Mouse (Mus musculus) right cerebral cortex, postnatal 10 days (tissue): ENCODE data around the gene Erc1.
"Not testable (repeated sequence)": the region's sequence is repeated elsewhere in the genome, so short reads cannot be mapped to it uniquely, and the experiment has no call there.

ENCODE experiments used
- DNase-seq, 2 experiments: peaks; one replicate each; pipeline ENCODE4 v3.0.0; 2021; ENCODE audit warnings: low spot score in 2 of 2

Gene Erc1

DNA sequence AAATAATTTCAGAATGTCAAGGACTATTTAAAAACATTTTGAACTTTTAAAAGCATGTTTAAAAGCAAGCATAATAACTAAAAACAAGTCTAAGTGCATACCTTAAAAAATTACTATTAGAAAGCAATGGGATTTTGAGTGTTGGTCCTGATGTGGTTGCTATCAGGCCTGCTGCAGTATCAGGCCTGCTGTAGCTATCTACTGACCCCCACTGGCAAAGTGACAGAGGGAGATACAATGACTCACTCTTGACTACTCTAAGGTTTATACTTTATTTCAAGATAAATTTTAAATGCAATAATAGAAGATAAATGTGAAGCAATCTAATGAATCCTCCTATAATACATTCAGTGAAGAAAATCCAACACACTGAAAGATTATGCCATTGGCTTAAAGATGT, 138.4 kb downstream of the Erc1 start:
- DNase-seq: no peak

DNA sequence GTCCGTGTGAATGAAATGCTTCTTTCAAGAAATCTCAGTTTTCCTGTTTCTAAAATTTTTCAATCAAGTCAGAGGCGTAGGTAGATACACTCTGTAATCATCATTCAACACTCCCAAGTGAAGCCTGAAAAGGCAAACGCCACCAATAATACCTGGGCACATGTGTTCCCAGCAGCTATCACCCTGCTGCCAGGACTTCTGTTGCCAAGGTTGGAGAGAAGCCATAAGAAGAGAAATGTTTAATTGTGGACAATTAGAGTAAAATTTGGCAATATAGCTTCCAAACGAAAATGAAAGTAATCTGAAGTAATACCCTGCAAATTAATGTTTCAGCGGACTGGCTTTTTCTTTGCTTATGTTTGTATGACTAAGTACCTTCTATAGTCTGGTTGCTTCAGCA, 140.1 kb downstream of the Erc1 start:
- DNase-seq: no peak

DNA sequence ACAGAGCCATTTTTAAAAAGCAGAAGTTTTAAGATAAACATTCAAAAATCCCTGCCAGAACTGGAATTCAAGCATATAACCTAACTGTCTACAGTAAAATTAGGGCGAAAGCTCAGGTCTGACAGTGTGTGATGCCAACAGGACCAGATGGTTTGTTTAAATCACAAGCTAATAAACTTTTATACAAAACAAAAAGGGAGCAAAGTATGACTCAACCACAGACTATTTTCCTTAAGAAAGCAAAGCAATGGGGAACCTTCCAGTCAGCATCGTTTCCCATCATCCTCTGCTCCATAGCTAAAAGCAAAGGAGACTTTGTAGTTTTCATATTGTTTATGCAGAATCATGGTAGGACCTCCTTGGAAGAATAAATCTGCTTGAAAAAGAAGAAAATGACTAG, 143.1 kb downstream of the Erc1 start:
- no peak for DNase-seq

DNA sequence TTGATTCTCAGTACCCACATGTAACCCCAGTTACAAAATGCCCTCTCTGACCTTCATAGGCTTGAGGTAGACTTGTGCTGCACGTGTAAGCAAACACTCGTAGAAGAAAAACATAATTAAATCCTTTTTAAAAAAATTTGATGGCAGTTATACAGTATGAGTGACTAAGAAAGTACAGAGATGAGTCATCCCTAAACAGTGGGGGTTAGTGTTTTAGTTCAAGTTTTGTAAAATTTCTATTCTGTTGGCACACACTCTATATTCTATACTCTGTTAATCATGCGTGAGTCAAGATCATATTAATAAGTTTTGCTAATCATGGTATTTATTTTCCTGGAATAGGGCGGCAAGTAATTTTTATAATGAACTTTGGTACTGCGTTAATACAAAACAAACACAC, 155.2 kb downstream of the Erc1 start:
- DNase-seq: no peak

DNA sequence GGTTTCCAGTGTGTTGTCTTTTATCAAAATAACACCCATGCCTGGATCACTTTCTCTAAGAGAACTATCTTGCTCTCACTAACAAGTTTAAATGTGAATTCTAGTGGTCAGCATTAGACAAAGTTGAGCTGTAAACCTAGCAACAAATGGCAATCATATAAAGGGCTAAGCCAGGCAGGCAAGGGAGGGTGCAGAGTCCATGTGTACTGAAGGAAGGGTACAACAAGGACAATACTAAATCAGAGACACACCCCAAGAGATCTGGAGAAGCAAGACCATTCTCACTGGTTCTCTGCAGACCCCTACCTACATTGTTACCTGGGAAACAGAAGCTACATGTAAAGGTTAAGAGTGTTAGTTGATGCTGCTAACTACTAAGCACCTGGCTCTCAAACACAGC, 161.5 kb downstream of the Erc1 start:
- DNase-seq: no peak

DNA sequence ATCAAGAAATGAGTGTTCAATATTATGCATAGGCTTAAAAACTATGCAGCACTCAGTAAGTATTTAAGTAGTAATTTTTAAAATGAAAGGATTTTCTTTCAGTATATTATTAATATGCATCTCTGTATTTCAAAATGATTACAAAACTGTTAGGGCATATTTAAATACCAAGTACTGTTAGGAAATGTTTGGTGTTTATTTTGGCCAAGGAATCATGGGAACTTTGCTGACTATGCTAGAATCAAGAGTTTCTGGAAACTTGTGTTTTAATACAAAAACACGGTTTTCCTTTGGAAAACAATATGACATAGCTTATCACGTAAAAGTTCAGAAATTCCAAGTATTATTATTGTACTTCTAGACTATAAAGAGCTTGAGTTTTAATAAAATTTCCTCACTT, 167.2 kb downstream of the Erc1 start:
- no peak for DNase-seq

DNA sequence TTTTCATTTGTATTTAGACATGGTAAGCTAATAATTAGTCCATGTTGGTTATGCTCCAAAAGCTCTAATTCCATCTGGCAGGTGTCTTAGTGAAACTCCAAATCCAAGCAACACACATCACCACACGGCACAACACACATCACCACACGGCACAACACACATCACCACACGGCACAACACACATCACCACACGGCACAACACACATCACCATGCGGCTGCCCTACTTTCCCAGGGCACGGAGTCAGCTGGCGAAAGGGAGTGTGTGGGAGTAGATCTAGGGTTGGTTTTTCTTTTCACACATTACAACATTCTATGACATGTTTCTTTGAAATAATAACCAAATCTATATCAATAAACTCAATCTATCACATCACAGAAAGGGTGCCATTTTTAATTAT, 173.2 kb downstream of the Erc1 start:
- DNase-seq: no peak

DNA sequence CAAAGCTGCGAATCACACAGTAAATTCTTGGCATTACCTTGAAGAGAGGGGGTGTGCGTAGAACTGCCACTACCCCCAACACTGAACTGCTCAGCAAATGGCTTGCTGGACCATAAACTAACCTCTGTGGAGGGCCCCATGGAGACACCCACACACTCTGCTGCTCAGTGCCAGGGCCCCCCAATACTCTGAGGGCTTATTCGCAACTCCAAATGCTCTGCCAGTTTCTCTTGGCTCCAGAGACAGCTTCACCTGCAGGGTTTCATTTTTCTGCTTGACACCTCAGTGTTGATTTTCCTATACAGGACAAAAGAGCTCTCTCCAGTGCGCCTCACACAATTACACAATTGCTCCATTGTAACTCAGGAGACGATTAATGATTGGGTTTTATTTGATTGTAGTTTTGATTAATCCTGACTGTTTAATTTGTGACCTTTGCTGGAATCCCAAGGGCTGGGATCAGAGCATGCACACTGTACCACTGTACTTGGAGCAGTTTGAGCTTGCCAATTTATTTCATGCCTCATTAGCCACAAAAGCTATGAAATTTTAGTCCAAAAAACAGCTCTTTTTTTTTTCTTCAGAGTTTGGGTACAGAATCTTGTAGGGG, 173.7 kb downstream of the Erc1 start:
- no peak for DNase-seq

DNA sequence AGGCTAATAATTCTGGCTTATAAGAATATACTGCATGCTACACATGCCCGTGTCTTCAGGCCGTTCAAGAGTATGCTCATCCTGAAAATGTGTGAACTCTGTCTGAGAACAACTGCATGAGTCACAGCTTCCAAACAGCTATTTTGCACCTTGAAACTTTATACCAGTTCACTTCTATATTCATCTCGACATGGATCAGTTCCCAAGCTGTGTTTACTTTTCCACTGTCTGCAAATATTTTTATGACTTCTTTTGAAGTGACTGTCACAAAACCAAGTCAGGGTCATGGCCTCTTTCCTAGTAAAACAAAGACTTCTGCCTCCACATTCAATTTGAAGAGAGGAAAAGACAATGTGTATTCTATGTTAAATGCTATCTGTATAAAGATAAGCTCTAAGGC, 178.2 kb downstream of the Erc1 start:
- no peak for DNase-seq

DNA sequence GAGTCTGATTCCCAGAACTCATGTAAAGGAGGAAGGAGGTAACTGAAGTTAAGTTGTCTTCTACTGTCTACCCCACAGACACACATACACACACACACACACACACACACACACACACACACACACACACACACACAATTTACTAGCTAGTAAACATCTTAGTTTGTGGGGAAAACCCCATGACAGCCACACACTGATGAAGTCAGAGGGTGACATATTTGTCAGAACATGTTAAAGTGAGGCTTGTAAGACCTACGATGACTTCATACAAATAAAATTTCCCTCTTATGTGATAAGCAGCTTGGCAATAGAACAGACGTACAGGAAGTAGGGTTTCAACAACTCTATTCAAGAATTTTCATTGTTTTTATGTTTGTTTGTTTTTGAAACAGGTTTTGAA, 185.0 kb downstream of the Erc1 start:
- no peak for DNase-seq

DNA sequence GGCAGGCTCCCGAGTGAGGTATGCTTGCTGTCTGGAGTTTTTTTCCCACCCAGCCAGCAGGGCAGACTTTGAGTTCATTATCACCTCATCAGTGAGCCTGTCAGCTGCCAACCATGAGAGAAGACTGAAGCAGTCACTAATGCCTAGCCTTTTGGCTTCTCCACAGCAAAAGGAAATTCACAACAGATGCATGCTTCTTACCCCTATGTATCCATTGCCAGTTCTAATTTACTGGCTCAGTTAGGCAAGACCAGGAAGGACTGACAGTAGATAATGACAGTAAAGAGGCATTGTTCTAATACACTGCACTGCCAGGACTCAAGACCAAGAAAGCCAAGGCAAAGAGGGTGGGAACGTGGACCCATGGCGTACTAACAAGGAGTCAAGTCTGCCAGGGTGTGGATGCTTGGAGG, 186.9 kb downstream of the Erc1 start:
- no peak for DNase-seq

DNA sequence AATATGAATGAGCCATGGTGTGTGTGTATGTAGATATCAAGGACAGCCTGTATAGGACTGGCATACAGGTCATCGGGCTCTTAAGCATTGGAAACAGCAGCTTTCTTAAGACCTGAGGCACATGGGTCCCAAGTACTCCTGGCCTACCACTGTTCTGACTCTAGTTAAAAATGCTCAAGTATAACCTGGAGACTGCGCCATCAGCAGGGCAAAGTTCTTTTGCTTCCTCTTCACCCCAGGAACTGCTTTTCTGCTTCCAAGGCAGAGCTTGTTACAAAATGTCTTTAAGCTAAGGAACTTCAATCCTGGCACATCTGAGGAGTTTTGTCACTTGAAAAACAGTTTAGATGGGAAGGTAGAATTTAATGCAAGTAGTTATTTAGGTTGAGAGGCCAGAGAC, 189.5 kb downstream of the Erc1 start:
- no peak for DNase-seq

DNA sequence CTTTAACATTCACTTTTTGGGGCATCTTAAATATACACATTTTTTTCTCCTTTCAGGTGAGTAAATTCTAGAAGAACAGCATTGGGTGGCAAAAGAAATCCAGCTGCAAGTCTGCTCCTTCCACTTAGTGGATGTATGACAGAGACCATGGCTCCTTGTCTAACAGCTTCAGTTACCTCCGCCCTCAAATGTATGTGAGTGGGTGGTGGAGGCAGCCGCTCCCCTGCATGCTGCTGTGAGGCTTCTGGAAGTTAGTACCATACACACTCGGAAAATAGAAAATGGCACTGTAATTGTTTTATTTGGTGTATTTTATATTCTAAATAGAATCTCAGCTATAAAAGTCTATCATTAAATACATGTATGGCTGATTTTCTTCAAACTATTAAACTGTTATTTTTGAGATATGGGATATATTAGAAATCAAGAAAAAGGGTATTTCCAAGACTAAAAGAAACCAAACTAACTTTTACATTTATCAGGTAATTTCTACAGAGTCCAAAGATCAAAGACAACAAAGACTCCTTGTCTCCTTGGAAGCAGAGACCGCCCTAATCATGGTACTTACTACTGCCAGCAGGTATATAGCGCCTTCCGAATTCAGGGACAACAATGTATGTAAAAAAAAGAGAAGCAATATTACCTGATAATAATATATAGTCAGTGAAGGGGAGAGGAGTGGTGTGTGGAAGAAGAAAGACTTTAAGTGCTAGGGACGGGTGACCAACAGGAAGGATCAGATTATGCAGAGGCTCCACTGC, 190.4 kb downstream of the Erc1 start:
- no peak for DNase-seq

DNA sequence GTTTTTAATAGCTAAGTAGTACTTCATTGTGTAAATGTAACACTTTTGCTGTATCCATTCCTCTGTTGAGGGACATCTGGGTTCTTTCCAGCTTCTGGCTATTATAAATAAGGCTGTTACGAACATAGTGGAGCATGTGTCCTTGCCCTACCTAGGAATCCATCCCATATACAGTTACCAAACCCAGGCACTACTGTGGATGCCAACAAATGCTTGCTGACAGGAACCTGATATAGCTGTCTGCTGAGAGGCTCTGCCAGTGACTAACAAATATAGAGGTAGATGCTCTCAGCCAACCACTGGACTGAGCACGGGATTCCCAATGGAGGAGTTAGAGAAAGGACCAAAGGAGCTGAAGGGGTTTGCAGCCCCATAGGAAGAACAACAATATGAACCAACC, 193.2 kb downstream of the Erc1 start:
- not testable (repeated sequence) for DNase-seq

DNA sequence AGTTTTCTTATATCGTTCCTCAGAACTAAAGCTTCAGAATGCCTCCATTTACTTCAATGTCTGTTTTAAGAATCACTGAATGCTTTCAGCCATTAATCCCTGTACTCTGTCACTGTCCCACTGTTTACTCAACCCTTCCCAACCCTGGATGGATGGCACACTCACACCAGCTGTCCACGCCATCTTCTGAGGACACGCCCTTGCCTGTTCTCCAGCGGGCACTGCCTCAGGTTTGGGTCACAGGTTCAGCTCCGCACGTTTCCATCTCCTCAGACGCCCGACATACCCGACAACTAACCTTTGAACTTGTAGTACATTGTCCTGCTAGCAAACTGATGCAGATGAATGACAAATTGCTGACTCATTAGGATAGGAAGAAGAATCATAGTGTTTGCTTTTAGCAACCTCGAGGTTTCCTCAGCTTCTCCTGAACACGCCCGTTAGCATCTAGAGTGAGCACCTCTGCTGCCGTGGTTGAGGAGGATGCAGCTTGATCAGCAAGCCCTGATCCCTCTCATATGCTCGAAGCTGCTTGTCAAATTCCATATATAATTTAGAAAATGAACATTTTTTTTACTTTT, 204.0 kb downstream of the Erc1 start:
- DNase-seq: no peak

DNA sequence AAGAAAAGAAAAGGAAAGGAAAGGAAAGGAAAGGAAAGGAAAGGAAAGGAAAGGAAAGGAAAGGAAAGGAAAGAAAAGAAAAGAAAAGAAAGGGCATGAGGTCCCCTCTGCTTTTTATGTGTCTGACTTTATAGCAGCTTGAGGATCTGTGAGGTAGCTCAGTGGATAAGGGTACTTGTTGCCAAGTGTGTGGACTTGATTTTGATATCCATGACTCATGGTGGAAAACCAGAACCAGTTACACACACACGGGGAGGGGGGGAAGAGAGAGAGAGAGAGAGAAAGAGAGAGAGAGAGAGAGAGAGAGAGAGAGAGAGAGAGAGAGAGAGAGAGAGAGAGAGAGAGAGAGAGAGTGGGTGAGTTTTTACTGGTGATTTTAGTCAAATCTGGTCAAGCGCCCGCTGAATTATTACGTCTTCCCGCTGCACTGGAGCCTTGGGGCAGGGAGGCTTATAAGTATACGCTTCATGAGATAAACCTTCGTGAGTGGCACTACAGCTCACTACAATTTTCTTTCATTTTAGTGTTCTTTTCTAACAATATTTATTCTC, 204.7 kb downstream of the Erc1 start:
- DNase-seq: no peak

DNA sequence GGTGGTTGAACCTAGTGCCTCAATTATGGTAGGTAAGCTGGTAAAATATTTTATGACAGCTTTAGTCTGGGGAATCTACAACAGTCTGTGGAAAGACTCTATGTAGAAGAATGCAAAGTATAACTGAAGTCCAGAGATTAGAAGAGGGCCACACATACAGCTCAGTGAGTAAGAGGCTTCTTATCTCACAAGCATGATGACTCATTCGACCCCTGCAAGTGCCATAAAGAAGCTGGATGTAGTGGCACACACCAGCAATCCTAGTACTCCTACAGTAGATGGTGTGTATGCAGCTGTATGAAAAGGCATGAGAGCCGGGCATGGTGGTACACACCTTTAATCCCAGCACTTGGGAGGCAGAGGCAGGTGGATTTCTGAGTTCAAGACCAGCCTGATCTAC, 205.2 kb downstream of the Erc1 start:
- no peak for DNase-seq

DNA sequence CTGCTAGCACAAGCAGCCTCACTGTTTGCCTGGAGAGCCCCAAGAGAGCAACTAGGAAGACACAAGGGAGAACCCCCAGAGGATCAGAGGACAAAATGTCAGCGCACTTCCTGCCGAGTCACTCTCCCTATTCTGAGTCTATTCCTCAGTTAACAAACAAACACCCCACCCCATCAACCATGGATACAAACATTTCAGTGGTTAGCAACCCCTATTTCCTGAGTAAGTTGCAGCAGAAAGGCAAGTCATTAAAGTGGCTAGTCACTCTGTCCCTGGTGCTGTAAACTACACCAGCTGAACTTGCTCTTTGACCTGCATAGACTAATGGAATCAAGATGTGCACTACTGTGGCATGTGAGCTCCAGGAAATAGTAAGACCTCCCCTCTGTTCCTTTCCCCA, 212.3 kb downstream of the Erc1 start:
- no peak for DNase-seq

DNA sequence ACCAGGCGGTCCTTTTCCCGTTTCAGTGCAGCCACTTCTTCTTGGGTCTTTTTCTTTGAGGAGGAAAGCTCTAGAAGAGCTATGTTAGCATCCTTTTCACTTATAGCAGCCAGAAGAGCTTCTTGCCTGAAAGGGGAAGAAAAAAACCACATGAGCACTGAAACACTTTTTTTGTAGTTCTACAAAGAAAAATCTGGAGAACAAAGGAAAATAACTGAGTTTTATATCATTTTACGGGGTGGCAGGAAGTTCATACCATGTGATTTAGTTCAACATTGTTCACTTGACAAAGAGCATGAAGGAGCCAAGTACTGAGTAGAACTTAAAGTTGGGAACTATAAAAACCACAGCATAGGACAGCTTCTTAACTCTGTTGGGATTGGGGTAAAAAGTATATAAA, 217.3 kb downstream of the Erc1 start:
- no peak for DNase-seq

DNA sequence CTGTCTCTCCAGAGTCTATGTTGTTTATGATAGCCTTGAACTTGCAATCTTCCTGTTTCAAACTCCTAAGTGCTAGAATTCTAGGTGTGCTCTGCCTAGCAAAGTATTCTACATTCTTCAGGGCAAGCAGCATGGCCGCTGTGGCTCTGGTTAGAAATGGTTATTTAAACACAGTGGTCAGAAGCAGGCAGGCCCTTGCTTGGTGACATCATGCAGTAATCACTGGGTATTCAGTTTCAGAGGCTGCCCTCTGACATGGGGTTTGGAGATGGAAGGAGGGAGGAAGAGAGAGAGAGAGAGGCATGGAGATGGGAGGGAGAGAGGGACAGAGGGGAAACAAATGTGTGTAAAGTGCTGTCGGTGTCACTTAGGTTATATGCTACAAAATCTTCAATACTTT, 246.6 kb downstream of the Erc1 start:
- DNase-seq: no peak

DNA sequence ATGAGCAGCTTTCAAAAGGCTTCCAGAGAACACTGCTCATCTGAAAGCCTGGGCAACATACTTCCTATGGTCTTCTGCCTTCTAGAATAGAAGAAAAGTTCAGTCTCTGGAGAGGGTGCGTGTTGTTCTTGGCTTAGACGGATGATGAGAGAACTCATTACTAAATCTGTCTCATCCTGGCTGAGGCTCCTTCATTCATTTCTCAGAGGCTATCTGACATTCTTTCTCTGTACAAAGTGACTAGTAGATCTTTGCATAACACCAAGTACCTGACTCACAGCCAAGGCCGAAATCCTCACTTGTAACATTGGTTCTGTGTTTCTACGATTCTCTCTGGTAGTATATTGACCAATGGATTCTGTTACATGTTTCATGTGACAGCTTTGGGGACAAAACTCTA, 252.5 kb downstream of the Erc1 start:
- DNase-seq: no peak

DNA sequence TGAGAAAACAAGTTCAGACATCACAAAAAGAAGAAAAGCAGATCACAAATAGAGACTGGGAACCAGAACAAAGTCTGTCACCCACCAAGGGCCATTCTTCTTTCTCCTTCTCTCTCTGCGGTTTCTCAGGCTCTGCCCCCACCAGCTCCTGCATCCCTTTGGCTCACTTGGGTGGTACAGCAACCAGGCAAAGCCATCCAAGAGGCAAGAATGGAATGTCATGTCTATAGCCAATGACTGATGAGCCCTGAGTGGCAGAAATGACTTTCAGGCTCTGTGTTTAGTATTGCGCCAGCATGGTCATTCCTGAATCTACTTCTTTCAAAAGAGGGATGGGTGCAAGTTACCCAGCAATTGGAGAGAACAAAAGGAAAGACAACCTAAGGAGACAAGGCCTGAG, 257.1 kb downstream of the Erc1 start:
- no peak for DNase-seq

DNA sequence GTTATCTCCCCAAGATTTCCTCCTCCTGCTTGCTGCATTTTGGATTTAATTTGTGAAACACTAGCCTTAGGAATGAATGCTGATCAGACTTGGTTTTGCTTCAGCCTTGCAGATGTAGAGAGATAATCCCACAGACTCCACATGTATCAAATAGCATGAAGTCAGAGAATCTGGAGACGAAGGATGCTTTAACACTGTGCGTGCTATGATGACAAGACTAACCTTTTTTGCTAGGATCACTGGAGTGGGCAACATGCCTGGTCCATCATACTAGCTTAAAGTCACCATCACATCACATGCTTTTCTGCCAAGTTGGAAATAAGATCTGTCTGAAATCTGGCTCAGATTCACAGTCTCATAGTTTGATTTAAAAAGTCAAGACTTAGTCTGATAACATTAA, 260.1 kb downstream of the Erc1 start:
- no peak for DNase-seq
